Comparison of ENCODE assay signal across 8 mouse cellular contexts in the genomic region with DNA sequence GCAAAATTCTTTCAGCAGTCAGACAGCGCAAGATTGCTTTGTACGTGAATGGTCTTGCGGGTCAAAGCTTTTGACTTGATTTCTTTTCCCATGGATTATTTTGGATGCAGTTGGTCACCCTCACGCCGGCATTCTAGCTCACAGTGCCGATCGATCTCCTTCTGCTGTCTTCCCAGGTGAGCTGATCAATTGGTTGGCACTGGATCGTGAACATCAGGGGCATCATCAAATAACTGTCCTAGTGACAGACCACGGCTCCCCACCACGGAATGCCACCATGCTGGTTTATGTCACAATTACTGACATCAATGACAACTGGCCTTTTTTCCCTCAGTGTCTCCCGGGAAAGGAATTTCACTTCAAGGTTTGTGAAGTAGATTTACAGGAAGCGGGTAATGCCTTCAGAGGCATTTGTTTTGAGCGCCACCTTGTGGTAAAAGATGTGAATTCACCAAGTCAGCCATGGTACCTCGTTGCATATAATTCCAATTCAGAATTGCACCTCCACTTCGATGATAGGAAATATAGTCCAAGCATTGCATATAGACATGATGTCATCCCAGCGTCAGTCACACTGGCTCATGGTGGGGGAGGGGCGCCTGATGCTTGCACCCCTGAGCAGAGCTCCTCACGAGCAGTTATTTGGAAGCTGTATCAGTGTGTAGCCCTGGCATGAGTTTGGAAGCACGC.
DNase-seq lines count a peak whose midpoint lies in the region; ATAC-seq and TF ChIP-seq lines count a peak whose summit lies in the region.

No protein-coding gene starts in this region.

- ATAC-seq in embryonic facial prominence, embryonic 14.5 days (ENCODE audit: low read depth): peak; percentile 57; the same call in 1 of the 2 replicates
- ATAC-seq in heart, embryonic 13.5 days (ENCODE audit: extremely low read depth, insufficient number of reproducible peaks, low FRiP score, low TSS enrichment): no peak
- peak; percentile 33; the same call in 1 of the 2 replicates for ATAC-seq in kidney, embryonic 16.5 days (ENCODE audit: low FRiP score, low TSS enrichment)
- peak; percentile 66 for ATAC-seq in limb, embryonic 14.5 days (ENCODE audit: low FRiP score, low read depth)

- no peak overlapping the region for H3K4me3 ChIP-seq in embryonic facial prominence, embryonic 14.5 days (ENCODE audit: low read depth, low read length)
- H3K4me3 ChIP-seq in heart, embryonic 13.5 days: peak overlapping the region; percentile 40
- no peak overlapping the region for H3K4me3 ChIP-seq in kidney, embryonic 16.5 days (ENCODE audit: low read length)
- no peak overlapping the region for H3K4me3 ChIP-seq in limb, embryonic 14.5 days (replicated peaks; ENCODE audit: low read length)

- H3K27me3 ChIP-seq in embryonic facial prominence, embryonic 14.5 days (replicated peaks; ENCODE audit: control insufficient read depth, insufficient read depth, low read length): no peaks in the 10 kb centered on the region
- H3K27me3 ChIP-seq in heart, embryonic 13.5 days (replicated peaks): no peaks in the 10 kb centered on the region
- no peaks in the 10 kb centered on the region for H3K27me3 ChIP-seq in kidney, embryonic 16.5 days (ENCODE audit: insufficient read depth, low read length)
- H3K27me3 ChIP-seq in limb, embryonic 14.5 days (ENCODE audit: control insufficient read depth, insufficient read depth, low read length): no peaks in the 10 kb centered on the region

- peak overlapping the region; percentile 19; the same call in 1 of the 2 replicates for H3K9ac ChIP-seq in embryonic facial prominence, embryonic 14.5 days (ENCODE audit: low read depth, low read length)
- peak overlapping the region; percentile 50 for H3K9ac ChIP-seq in heart, embryonic 13.5 days
- no peak overlapping the region for H3K9ac ChIP-seq in kidney, embryonic 16.5 days (replicated peaks; ENCODE audit: low read length)
- H3K9ac ChIP-seq in limb, embryonic 14.5 days (ENCODE audit: low read depth, low read length, severe bottlenecking): no peak overlapping the region

- peak overlapping the region; percentile 41 for H3K4me2 ChIP-seq in embryonic facial prominence, embryonic 14.5 days (ENCODE audit: low read depth, low read length)
- H3K4me2 ChIP-seq in heart, embryonic 13.5 days: peak overlapping the region; percentile 67
- peak overlapping the region; percentile 32; the same call in 1 of the 2 replicates for H3K4me2 ChIP-seq in kidney, embryonic 16.5 days (replicated peaks; ENCODE audit: low read depth, low read length)
- H3K4me2 ChIP-seq in limb, embryonic 14.5 days (replicated peaks; ENCODE audit: low read depth, low read length, severe bottlenecking): peak overlapping the region; percentile 29; the same call in 1 of the 2 replicates

- no peaks in the 10 kb centered on the region for H3K4me1 ChIP-seq in embryonic facial prominence, embryonic 14.5 days (ENCODE audit: control insufficient read depth, insufficient read depth, low read length)
- peaks cover 10% of the 10 kb centered on the region for H3K4me1 ChIP-seq in heart, embryonic 13.5 days
- no peaks in the 10 kb centered on the region for H3K4me1 ChIP-seq in kidney, embryonic 16.5 days (ENCODE audit: insufficient read depth, low read length)
- peaks cover 3% of the 10 kb centered on the region; the same call in 1 of the 2 replicates for H3K4me1 ChIP-seq in limb, embryonic 14.5 days (ENCODE audit: control insufficient read depth, insufficient read depth, low read length)

- no peak for TF ChIP-seq POLR2A in limb, embryonic 14.5 days (IDR thresholded peaks at IDR 0.05; ENCODE audit: borderline replicate concordance, extremely low read depth, insufficient read depth, insufficient read length)

- H3K36me3 ChIP-seq in embryonic facial prominence, embryonic 14.5 days (ENCODE audit: control insufficient read depth, insufficient read depth, low read length): no peaks in the 10 kb centered on the region
- no peaks in the 10 kb centered on the region for H3K36me3 ChIP-seq in heart, embryonic 13.5 days
- no peaks in the 10 kb centered on the region for H3K36me3 ChIP-seq in kidney, embryonic 16.5 days (ENCODE audit: insufficient read depth, low read length)
- H3K36me3 ChIP-seq in limb, embryonic 14.5 days (ENCODE audit: control insufficient read depth, insufficient read depth, low read length): no peaks in the 10 kb centered on the region

- no peaks in the 10 kb centered on the region for H3K9me3 ChIP-seq in embryonic facial prominence, embryonic 14.5 days (ENCODE audit: control insufficient read depth, low read length)
- no peaks in the 10 kb centered on the region for H3K9me3 ChIP-seq in heart, embryonic 13.5 days
- H3K9me3 ChIP-seq in kidney, embryonic 16.5 days (ENCODE audit: low read length): no peaks in the 10 kb centered on the region
- no peaks in the 10 kb centered on the region for H3K9me3 ChIP-seq in limb, embryonic 14.5 days (ENCODE audit: control insufficient read depth, low read length)

- WGBS in embryonic facial prominence, embryonic 14.5 days: 35% methylated on average over 19 of the region's 19 CpGs
- 27% methylated on average over 19 of the region's 19 CpGs for WGBS in heart, embryonic 13.5 days
- WGBS in kidney, embryonic 16.5 days: 37% methylated on average over 19 of the region's 19 CpGs
- 35% methylated on average over 19 of the region's 19 CpGs for WGBS in limb, embryonic 14.5 days

- peak; percentile 52 for DNase-seq in A20 (ENCODE audit: low read depth, low spot score)
- peak; percentile 38 for DNase-seq in adrenal gland, postnatal 25 days
- DNase-seq in embryonic facial prominence, embryonic 14.5 days (ENCODE audit: low spot score): peak; percentile 89
- DNase-seq in limb, embryonic 14.5 days (ENCODE audit: low spot score): peak; percentile 90
- DNase-seq in neural tube, embryonic 10.5 days (ENCODE audit: extremely low spot score, low spot score): peak; percentile 65
- peak; percentile 37 for DNase-seq in testis, postnatal 14 days (ENCODE audit: low spot score)

- no peak overlapping the region for H3K27ac ChIP-seq in embryonic facial prominence, embryonic 14.5 days (replicated peaks; ENCODE audit: low read depth, low read length)
- no peak overlapping the region for H3K27ac ChIP-seq in heart, embryonic 13.5 days (replicated peaks)
- H3K27ac ChIP-seq in kidney, embryonic 16.5 days (ENCODE audit: low read length): no peak overlapping the region
- H3K27ac ChIP-seq in limb, embryonic 14.5 days (replicated peaks; ENCODE audit: low read depth, low read length): no peak overlapping the region

Comparison
In these comparisons a context has a peak if more than half of its experiments do, and no peak if none do; other contexts are left out.
1. DNase-seq: peak in every context shown above with its lines; median percentile 90 in limb, embryonic 14.5 days; 89 in embryonic facial prominence, embryonic 14.5 days; 65 in neural tube, embryonic 10.5 days; 52 in A20; 38 in adrenal gland, postnatal 25 days; 37 in testis, postnatal 14 days.
2. H3K9ac ChIP-seq: peak in embryonic facial prominence, embryonic 14.5 days (single experiment) and heart, embryonic 13.5 days (single experiment); none in kidney, embryonic 16.5 days (single experiment) and limb, embryonic 14.5 days (single experiment).
3. Peak in every context shown above with its lines, with median percentiles within 50 percentile points of each other: H3K4me2 ChIP-seq.